Mouse (Mus musculus) c-Kit-positive CD71-negative TER-119-negative erythroid progenitor cells, embryonic 14.5 days (primary cell): ENCODE measurements around the gene Chsy1.
"Not testable (repeated sequence)": the region's sequence is repeated elsewhere in the genome, so short reads cannot be mapped to it uniquely, and the experiment has no call there.

Experiments used
- DNase-seq: peaks from one replicate; pipeline ENCODE4 v3.0.0-alpha.2; 2013; ENCODE audit warnings: low read depth

The Chsy1 gene

DNA sequence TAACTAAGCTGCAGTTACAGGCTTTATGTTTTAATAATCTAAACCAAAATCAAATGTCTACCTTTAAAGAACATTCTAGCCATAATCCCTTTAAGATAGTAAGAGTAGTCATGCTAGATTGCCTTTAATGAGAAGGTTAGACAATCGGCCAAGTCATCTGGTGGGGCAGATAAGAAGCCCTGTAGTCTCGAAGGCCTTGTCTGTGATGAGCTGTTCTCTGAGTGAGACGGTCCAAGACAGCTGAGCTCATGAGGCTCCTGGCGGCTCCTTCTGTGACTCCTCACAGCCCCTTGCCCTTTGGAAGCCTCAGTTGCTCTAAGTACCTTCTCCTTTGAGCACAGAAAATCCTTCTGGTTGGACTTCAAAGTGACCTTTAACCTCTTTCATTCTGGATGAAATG lies 67.6 kb downstream of the Chsy1 start:
- DNase-seq = no peak

DNA sequence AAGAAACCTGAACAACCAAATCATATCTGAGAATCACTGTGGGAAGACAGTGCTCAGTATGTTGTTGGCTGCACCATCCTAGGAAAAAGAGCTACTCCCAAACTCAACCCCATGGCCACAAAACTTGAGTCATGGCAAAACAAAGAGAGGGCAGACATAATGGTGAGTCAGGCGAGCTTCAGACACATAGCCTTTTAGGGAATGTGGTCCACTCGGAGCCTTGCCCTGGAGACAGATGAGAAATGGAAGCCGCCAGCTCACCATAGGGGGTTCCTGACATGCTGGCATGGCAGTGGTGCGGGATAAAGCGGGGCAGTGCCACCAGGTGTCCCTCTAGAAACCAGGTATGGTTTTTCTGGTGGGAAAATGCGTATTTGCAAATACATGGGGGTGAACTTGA lies 68.8 kb downstream of the Chsy1 start:
- DNase-seq = no peak

DNA sequence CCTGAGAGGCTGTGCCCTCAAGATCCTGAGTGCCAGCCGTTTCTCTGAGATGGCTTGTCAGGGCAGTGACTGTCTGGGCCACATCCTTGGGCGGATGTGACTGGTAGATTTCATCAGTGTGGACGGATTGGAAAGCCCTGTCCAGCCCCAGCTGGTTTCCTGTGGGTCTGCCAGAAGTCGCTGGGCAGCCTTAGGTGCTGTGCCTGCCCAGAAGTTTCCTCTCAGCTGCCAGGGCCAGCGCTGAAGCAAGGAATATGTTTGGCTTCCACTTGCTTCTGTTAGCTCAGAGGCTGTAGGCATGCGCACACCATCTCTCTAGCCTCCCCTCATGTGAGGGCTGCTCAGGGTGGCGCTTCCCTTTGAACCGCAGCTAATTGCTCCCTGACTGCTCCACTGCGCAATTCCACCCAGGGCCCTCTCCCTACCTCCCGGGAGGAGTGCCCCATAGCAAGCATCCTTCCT lies 69.8 kb downstream of the Chsy1 start:
- DNase-seq = no peak

DNA sequence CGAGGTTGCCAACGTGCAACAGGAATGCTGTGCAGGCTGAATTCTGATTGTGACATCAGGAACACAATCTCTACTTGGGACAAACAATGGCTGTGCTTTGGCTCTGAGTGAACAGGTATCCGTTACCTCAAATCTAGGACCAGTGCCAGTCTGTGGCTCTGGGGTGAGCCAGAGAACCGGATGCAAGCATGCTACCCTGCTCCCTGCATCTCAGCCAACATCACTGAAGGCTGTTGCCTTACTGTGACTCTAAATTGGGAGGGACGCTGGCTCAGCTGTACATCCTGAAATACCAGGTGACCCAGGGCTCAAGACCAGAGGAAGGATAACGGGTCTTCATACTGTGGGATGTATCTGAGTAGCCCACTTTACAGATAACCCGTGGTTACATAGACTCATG lies 70.4 kb downstream of the Chsy1 start:
- no peak for DNase-seq

DNA sequence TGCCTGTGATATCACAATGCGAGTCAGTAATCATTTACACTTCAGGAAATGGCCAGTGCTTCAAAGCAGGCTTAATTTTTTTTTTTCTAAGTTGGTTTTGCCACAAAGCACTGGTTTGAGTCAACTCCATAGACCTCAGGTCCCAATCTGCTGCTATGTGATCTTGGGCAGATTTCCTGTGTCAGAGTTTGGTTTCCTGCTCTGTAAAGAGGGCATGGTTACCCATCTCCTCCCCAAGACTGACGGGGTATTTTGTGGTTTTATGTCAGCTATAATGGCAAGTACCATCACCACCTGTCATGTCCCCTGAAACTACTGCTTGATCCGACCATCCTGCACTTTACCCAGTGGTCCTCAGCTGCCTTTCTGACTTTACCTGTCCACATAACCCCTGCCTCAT lies 70.9 kb downstream of the Chsy1 start:
- no peak for DNase-seq

DNA sequence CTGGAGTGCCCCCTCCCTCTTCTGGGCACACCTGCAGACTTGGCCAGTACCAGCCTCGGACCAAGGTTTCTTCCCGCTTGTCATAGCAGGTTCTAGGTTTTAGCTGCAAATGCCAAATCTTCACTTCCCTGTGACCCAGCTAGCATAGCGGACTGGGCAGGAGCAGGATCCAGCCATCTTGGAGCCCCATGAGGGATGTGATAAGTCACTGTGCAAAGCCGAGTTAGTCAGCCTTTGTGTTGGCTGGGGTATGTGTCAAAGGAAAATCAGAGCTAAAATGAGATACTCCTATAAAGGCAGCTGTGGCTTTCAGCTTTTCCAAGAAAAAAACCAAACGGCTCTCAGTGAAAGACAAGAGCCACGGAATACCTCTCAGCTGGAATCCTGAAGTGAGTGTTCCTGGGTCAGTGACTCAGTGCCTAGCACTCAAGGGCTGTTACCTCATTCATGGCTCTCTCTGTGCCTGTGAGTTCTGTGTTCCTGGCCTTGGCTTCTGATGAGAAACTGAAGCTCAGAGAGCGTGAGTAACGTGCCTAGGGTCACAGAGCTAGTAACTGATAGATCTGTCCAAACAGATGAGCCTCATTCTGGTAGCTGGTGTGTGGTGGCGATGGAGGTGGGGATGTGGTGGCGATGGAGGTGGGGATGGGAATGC lies 71.5 kb downstream of the Chsy1 start:
- DNase-seq = no peak

DNA sequence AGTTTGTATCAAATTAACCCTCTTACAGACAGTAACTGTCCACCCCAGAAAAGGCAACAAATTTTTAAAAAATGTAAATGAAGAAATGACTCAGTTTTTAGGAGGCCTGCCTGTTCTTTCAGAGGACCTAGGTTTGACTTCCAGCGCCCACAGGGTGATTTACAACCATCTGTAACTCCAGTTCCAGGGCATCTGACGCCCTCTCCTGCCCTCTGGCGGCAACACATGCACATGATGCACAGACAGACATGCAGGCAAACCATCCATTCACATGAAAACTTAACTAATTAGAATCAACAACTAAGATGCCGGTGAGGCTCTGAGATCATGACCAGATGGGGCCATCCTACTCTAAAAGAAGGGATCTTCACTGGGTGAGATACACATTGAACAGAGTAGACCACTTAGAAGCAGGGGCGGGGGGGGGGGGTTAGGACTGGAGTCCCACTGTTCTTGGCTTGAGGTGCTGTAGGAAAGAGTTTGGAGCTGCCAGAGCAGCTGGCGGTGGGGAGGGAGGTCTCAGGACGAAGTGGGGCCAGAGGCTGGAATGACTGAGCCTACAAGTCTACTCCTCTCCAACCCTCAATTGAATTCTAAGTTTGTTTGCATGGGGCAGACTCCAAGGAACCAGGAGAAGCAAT lies 72.9 kb downstream of the Chsy1 start:
- DNase-seq = no peak

DNA sequence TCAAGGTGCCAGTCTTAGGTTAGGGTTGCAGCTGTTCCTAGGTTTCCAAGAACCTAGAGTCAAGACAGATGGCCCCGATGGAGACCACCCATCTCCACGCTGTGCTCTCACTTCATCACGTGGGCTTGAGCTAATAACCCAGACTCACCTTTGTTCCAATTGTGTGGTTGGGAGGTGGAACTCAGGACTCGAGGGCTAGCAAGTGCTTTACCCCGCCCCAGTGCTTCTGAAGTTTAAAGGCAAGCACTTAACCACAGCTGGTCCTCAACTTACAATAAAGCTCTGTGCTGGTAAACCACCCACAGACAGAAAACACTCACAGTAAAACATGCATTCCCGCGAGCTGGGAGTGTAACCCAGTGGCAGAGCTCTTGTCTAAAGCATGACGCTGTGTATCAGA lies 74.1 kb downstream of the Chsy1 start:
- no peak for DNase-seq

DNA sequence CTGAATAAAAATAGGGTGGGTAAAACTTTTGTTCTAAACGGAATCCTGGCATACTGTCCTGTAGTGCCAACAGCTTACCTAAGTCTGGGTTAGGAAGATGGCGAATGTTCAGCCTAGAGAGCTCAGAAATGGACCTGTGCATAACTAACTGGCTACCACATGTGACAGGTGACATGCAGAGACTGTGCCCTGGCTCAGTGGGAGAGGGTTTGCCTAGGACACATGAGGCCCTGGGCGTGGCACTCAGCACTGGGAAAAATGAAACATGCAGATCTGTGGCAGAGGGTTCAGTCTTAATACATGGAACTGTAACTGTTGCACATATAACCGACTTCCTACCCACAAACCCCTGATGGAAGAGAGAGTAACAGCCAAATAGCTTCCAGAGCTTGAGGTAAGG lies 74.7 kb downstream of the Chsy1 start:
- DNase-seq = no peak

DNA sequence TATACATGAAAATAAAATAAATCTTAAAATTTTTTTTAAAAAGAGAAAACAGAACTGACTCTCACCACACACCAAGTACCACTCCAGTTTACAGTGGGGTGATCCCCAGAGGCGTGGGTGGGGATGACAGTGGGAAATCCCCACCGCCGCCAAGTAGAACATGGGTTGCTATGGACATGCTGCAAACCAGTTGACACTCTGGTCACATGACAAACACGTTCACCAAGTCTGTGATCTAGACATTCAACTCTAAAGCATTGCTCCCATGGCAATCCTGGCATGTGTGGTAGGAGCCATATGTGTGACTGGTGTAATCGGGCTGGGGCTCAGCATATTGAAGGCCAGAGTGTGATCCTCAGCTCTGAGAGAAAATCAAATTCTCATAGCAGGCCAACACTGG lies 76.1 kb downstream of the Chsy1 start:
- DNase-seq = no peak

DNA sequence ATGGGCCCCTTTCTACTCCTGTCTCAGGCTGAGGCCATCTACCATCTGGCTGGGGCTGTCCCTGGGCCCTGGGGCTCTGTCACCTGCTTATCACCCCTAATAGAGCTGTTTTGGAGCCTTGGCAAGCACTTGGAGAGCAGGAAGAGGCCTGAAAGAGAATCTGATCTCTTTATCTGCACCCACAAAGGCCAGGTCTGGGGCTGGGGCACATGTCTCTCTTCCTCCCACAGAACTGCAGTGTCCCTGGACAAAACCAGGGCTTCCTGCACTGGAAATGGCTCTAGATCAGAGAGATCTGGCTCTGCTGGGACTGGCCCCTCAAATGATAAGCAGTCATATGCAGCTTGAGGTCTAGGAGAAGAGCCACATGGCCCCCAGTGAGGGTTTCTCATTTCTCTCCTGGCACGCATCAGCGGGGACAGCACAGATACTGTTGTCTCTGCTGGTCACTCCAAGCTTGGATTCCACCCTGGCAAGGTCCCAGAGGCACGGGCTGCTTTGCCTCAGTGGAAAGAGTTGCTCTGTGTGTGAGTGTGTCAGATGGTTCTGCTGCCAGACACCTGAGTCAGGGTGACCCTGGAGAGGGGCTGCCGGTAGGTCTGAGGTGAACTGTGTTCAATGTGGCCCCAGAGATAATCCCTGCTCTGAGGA lies 78.4 kb downstream of the Chsy1 start:
- DNase-seq = no peak

DNA sequence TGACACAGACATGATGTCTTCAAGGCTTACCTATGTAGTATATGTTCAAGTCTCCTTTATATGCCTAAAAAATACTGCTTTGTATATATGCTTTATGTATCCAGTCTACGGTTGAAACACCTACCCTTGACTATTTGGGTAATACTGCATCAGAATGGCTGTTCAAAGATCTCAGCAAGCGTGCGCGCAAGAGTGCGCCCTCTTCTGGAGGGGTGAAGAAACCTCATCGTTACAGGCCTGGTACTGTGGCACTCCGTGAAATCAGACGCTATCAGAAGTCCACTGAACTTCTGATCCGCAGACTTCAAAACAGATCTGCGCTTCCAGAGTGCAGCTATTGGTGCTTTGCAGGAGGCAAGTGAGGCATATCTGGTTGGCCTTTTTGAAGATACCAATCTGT lies 81.1 kb downstream of the Chsy1 start:
- DNase-seq = not testable (repeated sequence)

DNA sequence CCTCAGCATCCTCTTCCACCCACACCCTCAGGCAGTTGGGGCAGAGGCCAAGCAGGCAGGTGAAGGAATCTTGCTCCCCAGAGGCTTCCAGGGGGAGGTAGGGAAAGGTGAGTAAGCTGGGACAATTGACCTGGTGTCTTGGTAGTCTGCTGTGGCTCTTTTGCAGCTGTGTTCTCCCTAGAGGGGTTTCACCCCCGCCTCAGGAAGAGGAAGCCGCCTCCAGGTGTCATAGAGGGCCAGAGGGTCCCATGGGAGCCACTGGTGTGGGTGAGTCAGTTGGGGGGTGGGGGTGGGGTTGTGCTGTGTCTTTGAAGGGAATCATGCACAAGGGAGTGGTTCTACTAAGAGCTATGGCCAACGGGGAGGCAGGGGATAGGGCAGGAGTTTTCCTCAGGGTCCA lies 85.2 kb downstream of the Chsy1 start:
- no peak for DNase-seq

DNA sequence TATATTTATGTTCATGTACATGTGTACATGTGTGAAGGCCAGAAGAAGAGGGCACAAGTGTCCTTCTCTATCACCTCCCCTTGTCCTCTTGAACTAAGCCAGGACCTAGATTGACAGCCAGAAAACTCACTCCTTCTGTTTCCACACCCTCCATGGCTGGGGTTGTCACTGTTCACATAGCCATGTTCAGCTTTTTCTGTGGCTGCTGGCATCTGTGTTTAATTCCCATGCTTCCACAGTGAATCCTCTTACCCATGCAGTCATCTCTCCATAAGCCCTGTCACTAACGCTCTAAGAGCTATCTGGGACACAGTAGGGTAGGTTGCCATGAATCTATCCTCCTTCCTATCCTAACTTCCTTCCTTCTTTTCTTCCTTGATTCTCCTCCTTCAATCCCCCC lies 86.6 kb downstream of the Chsy1 start:
- no peak for DNase-seq

DNA sequence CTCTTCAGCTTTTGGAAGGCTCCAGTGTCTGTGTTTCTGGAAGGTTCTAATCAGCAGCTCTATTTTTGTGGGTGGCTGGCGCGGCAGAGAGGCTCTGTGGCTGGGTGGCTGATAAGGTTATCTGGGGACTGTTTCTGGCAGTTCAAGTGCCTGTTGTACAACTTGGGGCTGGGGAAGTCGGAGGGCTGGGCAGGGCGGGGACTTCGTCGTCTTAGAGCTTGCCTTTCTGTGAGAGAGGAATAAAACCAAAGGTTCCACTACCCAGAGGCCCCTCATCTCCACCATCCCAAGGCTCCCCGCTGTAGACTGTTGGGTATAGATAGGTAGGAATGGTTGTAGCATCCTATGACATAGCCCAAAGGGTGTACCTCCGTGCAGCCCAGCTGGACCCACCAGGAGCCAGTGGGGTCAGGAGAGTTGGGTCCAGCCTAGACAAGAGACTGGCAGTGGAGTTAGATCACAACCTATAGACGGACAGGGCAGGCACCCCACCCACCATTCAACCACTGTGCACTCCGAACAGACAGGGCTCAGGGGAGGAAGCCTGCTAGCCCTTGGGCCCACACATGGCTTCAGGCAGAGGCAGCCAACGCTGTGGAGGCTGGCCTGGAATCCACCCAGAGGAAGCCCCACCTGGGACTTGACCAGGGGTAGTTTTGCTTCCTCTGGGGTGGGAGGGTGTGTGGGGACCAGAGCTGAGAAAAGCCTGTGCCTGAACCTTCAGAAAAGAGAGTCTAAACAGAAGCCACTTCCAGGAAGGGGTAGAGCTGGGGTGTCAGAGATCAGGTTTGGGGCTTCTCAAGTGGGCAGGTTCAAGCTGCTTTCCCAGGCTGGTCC lies 87.5 kb downstream of the Chsy1 start:
- no peak for DNase-seq

DNA sequence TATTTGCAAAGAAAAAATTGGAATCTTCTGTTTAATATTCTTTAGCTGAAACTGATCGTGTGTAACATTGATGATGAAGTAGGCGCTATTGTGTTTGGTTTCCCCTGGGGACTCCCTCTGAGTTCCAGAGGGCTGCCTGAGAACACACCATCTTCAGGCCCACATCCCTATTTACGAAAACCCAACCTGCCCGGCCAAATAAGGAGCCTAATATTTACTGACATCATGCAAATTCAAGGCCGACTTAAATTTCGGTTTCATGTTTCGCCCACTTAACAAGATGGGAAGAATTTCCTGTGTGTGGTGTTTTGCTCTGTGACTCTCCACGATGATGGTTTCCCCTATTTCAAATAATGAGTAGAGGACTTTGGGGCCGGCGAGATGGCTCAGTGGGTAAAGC lies 89.1 kb downstream of the Chsy1 start:
- no peak for DNase-seq

DNA sequence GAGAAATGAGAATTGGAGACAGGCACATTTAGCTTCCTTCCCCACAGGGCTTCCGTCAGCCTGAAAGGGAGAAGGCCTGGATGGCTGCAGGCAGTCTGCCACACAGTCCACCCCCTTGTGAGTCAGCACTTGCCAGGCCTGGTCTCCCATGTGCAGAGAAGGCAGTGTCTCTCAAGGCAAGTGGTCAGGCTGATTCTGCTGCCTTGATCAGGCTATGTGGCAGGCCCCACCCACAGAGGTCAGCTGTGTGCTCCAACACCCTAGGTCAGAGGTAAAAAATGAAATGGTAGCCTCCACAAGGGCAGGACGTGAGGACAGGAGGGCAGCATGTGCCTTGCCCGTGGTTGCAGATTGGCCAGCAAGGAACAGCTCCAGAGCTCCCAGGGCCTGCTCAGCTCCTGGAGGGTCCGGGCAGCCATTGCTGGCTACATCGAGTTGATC lies 90.1 kb downstream of the Chsy1 start:
- DNase-seq = no peak

DNA sequence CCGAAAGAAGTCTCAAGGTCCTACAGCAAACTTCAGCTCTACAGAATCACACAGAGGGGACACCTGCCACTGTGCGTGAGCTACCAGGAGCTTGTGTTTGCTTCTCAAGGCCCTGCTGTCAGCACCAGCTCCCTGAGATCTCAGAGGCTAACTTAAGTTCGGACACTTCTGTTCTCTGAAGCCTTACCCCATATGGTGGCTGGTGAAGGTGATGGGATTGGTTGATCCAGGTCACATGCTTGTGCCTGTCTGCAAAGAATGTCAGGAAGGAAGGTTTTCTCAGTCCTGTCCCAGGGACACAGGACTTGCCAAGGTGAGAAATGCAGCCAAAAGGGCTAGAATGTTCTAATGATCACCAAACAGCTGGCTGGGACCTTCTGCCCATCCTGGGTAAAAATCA lies 91.1 kb downstream of the Chsy1 start:
- DNase-seq = no peak

DNA sequence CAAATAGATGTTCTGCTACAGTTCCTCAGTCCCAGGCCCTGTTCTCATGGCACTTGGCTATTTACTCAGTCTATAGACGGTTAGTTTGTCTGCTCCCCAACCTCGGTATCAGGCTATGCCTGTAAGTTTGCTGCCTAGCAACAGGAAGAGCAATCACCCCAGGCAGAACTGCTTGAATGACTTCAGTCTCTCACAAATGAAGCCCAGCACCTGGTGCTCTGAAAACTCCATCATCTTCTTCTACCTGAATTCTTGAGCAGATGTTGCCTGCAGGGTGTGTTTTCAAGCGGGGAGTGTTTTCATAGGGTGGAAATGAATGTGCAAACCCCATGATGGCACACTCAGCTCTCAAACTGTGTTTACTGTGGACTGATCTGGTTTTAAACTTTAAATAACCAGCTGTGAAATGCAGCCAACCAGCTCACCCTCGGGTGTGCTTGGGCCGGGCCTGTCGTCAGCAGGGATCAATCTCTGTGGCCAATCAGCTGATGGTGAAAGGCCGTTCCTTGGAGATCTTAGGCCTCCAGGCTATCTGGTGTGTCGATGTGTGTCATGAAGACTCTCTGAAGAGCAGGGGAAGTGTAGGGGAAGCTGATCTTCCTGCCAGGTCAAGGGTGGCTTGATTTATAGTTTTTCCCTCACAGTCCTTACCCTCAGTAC lies 91.6 kb downstream of the Chsy1 start:
- no peak for DNase-seq

DNA sequence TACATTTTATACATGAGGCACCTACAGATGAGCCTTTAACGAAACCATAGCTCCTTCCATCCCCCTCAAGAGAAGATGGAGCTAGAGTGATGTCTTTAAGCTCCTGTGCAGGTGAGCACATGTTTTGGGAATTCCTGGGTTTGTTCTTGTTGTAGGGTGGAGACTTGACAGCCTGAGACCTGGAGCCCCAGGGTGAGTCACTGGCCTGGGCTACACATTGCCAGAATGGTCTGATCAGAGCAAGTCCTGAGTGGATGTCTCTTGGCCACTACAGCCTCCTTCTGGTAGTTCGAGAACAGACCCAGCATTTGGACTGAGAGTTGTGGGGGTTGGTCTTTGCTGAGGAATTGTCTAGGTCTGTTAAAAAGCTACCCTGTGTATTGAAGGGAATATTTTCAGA lies 92.3 kb downstream of the Chsy1 start:
- no peak for DNase-seq

DNA sequence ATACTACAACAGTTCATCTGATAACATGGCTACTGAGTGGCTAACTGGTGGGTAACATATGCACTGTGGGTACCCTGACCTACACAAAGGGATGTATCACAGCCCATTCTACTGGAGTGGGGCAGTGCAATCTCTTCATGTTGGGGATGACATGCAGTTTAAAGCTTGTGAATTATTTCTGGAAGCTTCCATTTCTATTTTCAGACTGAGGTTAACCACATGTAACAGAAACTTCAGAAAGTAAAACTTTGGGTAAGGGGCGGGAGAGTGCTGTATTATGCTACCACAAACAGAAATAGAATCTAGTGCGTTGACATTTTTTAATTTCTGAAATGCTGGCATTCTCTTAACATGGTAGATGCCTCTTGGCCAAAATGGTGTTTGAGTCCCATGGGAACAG lies 100.6 kb downstream of the Chsy1 start:
- DNase-seq = no peak

DNA sequence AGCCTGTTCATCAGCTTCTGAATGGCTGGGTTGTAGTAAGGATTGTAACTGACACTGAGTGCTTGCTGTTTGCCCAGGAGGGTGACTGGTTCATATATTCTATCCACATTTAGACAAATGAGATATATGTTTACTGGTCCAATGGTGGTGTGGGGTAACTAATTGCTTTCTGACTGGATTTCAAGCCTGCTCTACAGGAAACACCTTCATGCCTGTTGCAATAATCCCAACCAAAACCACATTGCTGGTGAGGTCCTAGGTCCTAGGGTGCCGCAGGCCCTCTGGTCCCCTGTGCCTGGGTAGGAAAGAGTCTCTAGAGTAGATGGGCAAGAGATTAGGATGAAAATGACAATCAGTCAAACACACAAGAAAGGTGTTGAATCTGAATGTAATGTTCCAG lies 103.6 kb downstream of the Chsy1 start:
- no peak for DNase-seq
